Mouse (Mus musculus) liver, embryonic 13.5 days (tissue): ENCODE measurements around the gene BC100530. TPM values are rescaled to one million over a fixed set of nuclear protein-coding genes. Genes with fewer than 3 reads are reported as not detected.
"Not testable (repeated sequence)": the region's sequence is repeated elsewhere in the genome, so short reads cannot be mapped to it uniquely, and the experiment has no call there.

ENCODE experiments used
- ATAC-seq: fragments of 200-750 bp; cut with Nextera tagmentation; 2 replicates; pipeline ENCODE4 v1.8.0; 2017; ENCODE audit warnings: low read depth, mild to moderate bottlenecking, moderate number of reproducible peaks, moderate library complexity
- DNase-seq: peaks from one replicate; pipeline ENCODE4 v3.0.0; 2022
- H3K27ac ChIP-seq: fragments of 300-500 bp; sonication (generic); 2 replicates; pipeline ENCODE4 v1.5.1; 2015; ENCODE audit warnings: moderate library complexity, mild to moderate bottlenecking, inconsistent platforms
- H3K27me3 ChIP-seq: fragments of 300-500 bp; sonication (generic); 2 replicates; pipeline ENCODE4 v1.6.1; 2015; ENCODE audit warnings: mild to moderate bottlenecking, inconsistent platforms
- H3K36me3 ChIP-seq: fragments of 300-500 bp; sonication (generic); 2 replicates; pipeline ENCODE4 v1.6.1; 2015; ENCODE audit warnings: mild to moderate bottlenecking, inconsistent platforms
- H3K4me1 ChIP-seq: fragments of 300-500 bp; sonication (generic); replicated peaks from 2 replicates; pipeline ENCODE4 v1.6.1; 2015; ENCODE audit warnings: inconsistent platforms
- H3K4me2 ChIP-seq: fragments of 300-500 bp; sonication (generic); 2 replicates; pipeline ENCODE4 v1.6.1; 2015; ENCODE audit warnings: inconsistent platforms, mild to moderate bottlenecking, moderate library complexity
- H3K4me3 ChIP-seq: fragments of 300-500 bp; sonication (generic); replicated peaks from 2 replicates; pipeline ENCODE4 v1.5.1; 2015; ENCODE audit warnings: mild to moderate bottlenecking, inconsistent platforms
- H3K9ac ChIP-seq: fragments of 300-500 bp; sonication (generic); 2 replicates; pipeline ENCODE4 v1.6.1; 2015; ENCODE audit warnings: mild to moderate bottlenecking, inconsistent platforms
- H3K9me3 ChIP-seq: fragments of 300-500 bp; sonication (generic); replicated peaks from 2 replicates; pipeline ENCODE4 v1.6.1; 2016; ENCODE audit warnings: inconsistent platforms
- WGBS: fragments of 180-500 bp; shearing (Covaris S2); methylation state at CpG from one replicate; pipeline ENCODE4 v1.1.7; 2015; ENCODE audit not compliant: insufficient replicate concordance; 5-methylcytosine and 5-hydroxymethylcytosine counted together
- polyA plus RNA-seq: library from polyadenylated mRNA; unstranded; fragments of >200 nt; fragmentation: Nextera tagmentation; extraction: Ambion mirVana; gene quantifications from 2 replicates; pipeline ENCODE4 v1.2.1, GENCODE M21; 2015

Gene BC100530
- 107 and 110 TPM in 2 replicates for polyA plus RNA-seq

DNA sequence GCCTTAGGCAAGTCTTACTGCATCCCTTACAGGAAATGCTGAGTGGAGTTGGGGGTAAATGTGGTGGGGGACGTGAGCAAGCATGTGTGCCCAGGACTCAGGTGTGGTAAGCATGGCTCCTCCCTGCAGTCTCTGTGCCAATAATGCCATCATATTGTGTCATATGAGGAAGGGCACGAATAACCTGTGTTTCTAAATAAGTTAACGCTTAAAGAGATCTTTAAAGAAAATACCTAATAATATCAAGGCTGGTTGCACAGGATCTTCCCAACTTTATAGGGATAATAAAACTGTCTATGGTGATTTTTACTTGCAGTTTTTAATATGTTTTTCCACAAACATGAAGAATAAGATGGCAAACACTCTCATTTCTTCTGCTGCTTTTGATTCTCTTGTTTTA, at the start of gene BC100530:
TSS of gene BC100530 (minus strand) at position 101 of the 400 bp plus-strand sequence.
- H3K27ac ChIP-seq, H3K4me1 ChIP-seq, H3K4me3 ChIP-seq, ATAC-seq, H3K4me2 ChIP-seq, H3K36me3 ChIP-seq, H3K9me3 ChIP-seq, H3K27me3 ChIP-seq, H3K9ac ChIP-seq, DNase-seq: not testable (repeated sequence)
- whole genome bisulfite sequencing = 52% methylated on average over 3 of the region's 3 CpGs

DNA sequence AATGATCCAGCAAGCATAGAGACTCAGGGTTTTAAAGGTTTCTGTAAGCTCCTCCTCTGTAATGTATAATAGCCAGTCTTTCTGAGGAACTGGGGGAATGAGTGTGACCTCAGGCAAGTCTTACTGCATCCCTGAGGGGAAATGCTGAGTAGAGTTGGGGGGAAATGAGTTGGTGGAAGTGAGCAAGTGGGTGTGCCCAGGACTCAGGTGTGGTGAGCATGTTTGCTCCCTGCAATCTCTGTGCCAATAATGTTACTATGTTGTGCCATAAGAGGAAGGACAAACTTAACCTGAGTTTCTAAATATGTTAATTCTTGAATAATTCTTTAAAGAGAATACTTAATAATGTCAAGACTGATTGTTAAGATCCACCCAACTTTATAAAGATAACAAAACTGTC, 40.8 kb upstream of the BC100530 start, which contains the start of gene Stfa2:
TSS of gene Stfa2 (minus strand) at position 101 of the 400 bp plus-strand sequence.
- no peaks in the 10 kb centered on the region for H3K4me1 ChIP-seq
- H3K4me3 ChIP-seq = no peak within 1 kb of the TSS
- H3K27ac ChIP-seq = no peak within 1 kb of the TSS
- DNase-seq (no peak), ATAC-seq (no peak)
- no peaks in the 10 kb centered on the region for H3K36me3 ChIP-seq
- no peaks in the 10 kb centered on the region for H3K9me3 ChIP-seq
- no peak within 1 kb of the TSS for H3K9ac ChIP-seq
- H3K4me2 ChIP-seq = no peak within 1 kb of the TSS
- H3K27me3 ChIP-seq = no peaks in the 10 kb centered on the region

DNA sequence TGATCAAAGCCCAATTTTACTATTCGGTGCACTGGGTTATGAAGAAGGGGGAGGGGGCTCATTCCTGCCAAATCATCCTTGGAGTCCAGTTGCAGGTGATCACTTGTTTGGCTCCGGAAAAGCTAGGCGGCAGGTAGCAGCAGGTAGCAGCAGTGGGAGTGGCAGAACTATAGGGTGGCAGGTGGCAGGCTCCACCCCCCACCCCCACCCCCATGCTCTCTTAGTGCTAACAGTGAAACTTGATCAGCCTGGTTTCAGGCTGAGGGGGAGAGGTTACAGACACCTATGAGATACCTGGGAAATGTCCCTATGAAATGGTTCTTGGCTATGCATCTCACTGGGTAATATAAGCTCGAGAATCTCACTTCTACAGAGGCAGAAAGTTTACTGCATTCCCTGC, 21.5 kb upstream of the BC100530 start:
- Histone ChIP-seq H3K27me3 (no peaks in the 10 kb centered on the region), H3K9ac (no peak overlapping the region), H3K4me3 (no peak overlapping the region), H3K4me2 (no peak overlapping the region), H3K4me1 (no peaks in the 10 kb centered on the region), H3K27ac (no peak overlapping the region), H3K9me3 (no peaks in the 10 kb centered on the region), H3K36me3 (no peaks in the 10 kb centered on the region)
- DNase-seq (no peak), ATAC-seq (no peak)
- WGBS = 36% methylated on average over 4 of the region's 4 CpGs

DNA sequence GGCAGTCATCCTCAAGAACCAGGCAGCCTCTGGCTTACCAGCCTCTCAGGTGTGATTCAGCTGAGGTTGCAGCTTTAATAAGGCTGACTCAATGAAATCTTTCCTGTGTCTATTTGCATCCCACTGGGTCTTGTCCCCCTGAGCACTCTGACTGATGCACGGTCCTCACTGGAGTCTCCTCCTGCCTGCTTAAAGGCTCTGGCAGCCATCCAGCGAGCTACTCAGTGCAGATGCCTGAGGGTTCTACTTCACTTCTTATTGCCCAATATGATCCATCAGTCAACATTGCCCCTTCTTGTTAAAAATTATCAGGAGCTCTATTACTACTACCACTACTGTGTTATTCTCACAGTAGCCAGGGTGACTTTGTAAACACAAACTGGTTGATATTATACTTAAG, 30.4 kb downstream of the BC100530 start:
- Histone ChIP-seq H3K27ac (no peak overlapping the region), H3K4me2 (no peak overlapping the region)

DNA sequence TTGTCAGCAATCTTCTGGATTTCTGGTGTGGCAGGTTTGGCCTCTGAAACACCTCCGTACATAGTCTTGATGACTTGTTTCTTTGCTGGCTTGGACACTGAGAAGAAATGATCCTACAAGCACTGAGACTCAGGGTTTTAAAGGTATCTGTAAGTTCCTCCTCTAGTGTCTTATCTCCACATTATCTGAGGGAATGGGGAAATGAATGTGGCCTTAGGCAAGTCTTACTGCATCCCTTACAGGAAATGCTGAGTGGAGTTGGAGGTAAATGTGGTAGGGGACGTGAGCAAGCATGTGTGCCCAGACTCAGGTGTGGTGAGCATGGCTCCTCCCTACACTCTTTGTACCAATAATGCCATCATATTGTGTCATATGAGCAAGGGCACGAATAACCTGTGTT, 33.3 kb downstream of the BC100530 start, which contains the start of gene BC117090:
TSS of gene BC117090 (minus strand) at position 101 of the 400 bp plus-strand sequence.
- Histone ChIP-seq H3K9ac (no peak within 1 kb of the TSS), H3K36me3 (no peaks in the 10 kb centered on the region), H3K4me3 (no peak within 1 kb of the TSS), H3K9me3 (no peaks in the 10 kb centered on the region), H3K27ac (no peak within 1 kb of the TSS), H3K27me3 (no peaks in the 10 kb centered on the region), H3K4me2 (no peak within 1 kb of the TSS), H3K4me1 (no peaks in the 10 kb centered on the region)
- no peak for DNase-seq
- 33% methylated on average over 3 of the region's 3 CpGs for WGBS
- ATAC-seq = no peak

More for the DNA sequence above, 30.4 kb downstream of the BC100530 start:
- no peak overlapping the region for H3K9ac ChIP-seq
- no peaks in the 10 kb centered on the region for H3K27me3 ChIP-seq
- no peaks in the 10 kb centered on the region for H3K4me1 ChIP-seq
- 53% methylated on average over 2 of the region's 2 CpGs for WGBS
- DNase-seq (no peak), ATAC-seq (no peak)
- no peaks in the 10 kb centered on the region for H3K9me3 ChIP-seq
- H3K4me3 ChIP-seq = no peak overlapping the region
- no peaks in the 10 kb centered on the region for H3K36me3 ChIP-seq

DNA sequence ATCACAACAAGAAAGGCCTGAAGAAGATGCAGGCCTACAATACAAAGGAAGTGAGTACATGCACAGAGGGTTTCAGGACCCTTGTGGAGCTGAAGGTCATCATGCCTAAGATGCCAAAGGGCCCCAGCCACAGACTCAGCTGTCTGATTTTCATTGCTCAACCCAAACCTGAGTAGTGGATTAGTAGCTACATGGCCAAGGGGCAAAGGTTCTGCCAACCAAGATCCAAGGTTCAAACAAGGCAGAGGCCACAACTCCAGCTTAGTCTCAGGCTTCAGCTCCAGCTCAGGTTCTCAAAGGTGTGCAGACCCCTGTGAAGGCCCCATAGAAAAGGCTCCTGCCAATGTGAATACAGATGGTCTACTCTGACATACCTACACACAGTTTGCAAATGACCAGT, 48.3 kb downstream of the BC100530 start:
- H3K36me3 ChIP-seq = no peaks in the 10 kb centered on the region
- DNase-seq = no peak
- H3K27ac ChIP-seq = no peak overlapping the region
- H3K4me3 ChIP-seq = no peak overlapping the region
- H3K27me3 ChIP-seq = no peaks in the 10 kb centered on the region
- no peak for ATAC-seq
- no peaks in the 10 kb centered on the region for H3K4me1 ChIP-seq
- no peak overlapping the region for H3K4me2 ChIP-seq
- H3K9ac ChIP-seq = no peak overlapping the region
- no peaks in the 10 kb centered on the region for H3K9me3 ChIP-seq

DNA sequence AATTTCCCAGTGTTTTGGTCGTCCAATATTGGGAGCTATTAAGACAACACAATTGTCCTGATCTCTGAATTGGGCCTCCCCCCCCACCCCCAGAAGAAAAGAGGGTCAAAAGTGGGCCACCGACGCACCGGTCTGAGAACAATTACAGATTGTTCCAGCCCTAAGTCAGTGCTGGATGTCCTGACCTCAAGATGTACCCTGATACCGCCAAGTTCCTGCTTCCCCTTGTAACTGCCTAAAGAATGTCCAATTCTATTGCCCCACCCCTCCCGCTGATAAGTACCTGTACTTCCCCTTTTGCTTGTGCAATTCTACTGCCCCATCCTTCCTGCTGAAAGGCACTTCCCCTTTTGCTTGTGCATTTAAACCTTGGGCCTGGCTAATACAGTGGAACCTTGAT, 51.4 kb downstream of the BC100530 start:
- H3K9ac ChIP-seq, H3K4me2 ChIP-seq, DNase-seq, H3K9me3 ChIP-seq, H3K27ac ChIP-seq, H3K4me1 ChIP-seq, H3K4me3 ChIP-seq, H3K27me3 ChIP-seq, ATAC-seq, H3K36me3 ChIP-seq: not testable (repeated sequence)
- 65% methylated on average over 6 of the region's 6 CpGs for WGBS

Other genes starting within 250 kb of the BC100530 start
- gene Csta1, start 236.5 kb downstream of the BC100530 start, polyA plus RNA-seq = not detected in 2 replicates
- 10.5 and 11.3 TPM in 2 replicates for gene Stfa2l1, start 210.9 kb downstream of the BC100530 start, polyA plus RNA-seq
- 38.0 and 46.7 TPM in 2 replicates for gene Gm5483, start 183.5 kb downstream of the BC100530 start, polyA plus RNA-seq
- 1.2 TPM in 1 of 2 replicates, not detected in the other for gene Gm5416, start 157.3 kb downstream of the BC100530 start, polyA plus RNA-seq
- 2.7 and 3.1 TPM in 2 replicates for gene 2010005H15Rik, start 146.3 kb downstream of the BC100530 start, polyA plus RNA-seq
- 133 and 136 TPM in 2 replicates for gene Stfa1, start 90.8 kb downstream of the BC100530 start, polyA plus RNA-seq
- gene BC117090, start 33.4 kb downstream of the BC100530 start, polyA plus RNA-seq = 0.58 TPM in 1 of 2 replicates, not detected in the other
- gene Stfa2, start 40.7 kb upstream of the BC100530 start, polyA plus RNA-seq = 6.2 and 7.2 TPM in 2 replicates
- 14.4 and 18.7 TPM in 2 replicates for gene Stfa3, start 87.6 kb upstream of the BC100530 start, polyA plus RNA-seq
- gene Casr, start 194.4 kb upstream of the BC100530 start, polyA plus RNA-seq = not detected in 2 replicates